Mouse (Mus musculus) layer of hippocampus, adult 9-11 months (tissue): ENCODE results near the gene Tex2.

Source experiments
- DNase-seq: peaks from one replicate; pipeline ENCODE4 v3.0.0; 2022

Gene Tex2

DNA sequence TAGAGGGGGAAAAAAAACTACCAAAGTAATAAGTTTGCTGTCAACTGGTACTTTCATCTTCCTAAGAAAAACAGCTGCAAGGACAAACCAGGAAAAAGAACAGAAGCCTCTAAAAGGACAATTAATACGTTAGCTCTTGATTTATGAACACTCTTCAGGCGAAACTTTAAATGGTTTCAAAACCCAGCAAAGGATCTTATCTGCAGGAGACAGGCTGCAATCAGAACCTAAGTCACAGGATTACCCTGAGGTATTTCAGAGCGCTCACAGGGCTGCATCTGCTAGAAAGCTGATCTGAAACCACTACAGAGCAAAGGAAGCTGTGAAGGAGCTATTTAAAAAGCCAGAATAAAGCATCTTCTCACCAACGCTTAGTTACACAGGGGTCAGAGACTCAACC, 131.6 kb downstream of the Tex2 start:
- no peak for DNase-seq

DNA sequence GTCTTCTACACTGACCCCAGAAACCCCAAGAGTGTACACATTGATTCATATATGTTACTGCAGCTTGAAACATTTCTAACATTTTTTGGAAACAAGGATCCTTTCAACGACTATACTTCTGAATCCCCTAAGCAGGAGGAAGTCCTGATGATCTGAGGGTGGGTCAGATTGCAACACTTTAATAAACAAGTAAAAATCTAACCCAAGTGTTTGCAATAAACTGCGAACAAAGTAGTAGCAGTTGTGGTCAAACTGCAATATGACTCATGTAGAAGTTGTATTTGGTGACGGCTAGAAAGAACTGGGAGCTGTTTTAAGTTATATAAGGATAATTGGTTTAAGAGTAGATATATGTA, 132.7 kb downstream of the Tex2 start:
- DNase-seq, result no peak

DNA sequence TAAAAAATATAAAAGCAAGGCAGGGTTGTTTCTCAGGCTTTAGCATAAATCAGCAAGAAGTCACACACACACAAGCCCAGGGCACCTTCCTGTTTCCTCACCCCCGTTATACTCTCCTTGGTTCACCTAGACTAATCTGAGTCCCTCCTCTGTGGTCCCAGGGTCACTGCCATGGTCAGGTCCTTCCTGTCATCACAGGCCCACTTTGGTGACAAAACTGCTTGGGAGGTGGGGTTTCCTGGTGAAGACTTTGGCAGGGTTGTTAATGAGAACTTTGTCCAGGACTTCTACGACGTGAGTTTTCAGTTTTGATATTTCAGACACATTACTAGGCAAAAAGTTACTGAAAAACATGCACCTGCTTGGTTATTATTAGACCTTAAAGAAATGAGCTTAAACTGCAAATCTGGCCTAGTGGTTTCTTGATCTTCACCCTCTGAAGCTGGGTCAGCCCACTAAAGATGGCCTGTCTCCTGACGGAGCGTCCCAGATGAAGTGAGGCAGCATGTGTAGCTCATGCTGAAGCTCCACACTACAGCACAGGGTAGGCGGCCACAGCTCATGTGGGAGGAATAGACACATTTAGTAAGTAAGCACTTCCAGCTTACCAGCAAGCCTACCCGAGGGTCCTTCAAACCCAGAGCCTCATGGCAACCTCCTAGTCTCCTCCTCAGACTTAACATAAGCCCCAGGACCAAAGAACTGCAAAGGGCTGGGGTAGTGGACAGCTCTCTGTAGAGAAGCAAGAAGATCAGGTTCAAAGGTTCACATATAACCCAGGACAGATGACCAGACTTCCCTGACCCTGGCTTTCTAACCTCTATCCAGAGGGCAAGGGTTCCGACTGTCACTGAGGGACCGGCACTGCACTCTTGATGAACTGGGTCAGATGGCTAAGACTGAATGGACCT, 133.3 kb downstream of the Tex2 start:
- DNase-seq, result no peak

DNA sequence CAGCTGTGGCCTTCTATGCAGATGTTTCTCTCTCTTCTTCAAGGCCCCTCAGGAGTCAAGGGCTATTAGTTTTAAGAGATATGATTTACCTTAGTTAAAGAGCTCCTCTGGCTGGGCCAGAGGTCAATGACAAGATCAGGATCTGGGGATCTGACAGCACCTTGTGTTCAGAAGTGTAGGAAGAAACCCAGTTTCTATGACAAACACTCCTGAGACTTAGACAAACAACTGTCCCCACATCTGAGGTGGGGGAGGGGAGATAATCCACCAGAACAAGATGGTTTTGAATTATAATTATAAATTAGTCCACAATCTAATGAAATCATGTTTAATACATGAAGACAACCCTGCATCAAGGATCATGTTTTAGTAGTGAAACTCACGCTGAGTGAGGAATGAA, 134.5 kb downstream of the Tex2 start:
- no peak for DNase-seq

DNA sequence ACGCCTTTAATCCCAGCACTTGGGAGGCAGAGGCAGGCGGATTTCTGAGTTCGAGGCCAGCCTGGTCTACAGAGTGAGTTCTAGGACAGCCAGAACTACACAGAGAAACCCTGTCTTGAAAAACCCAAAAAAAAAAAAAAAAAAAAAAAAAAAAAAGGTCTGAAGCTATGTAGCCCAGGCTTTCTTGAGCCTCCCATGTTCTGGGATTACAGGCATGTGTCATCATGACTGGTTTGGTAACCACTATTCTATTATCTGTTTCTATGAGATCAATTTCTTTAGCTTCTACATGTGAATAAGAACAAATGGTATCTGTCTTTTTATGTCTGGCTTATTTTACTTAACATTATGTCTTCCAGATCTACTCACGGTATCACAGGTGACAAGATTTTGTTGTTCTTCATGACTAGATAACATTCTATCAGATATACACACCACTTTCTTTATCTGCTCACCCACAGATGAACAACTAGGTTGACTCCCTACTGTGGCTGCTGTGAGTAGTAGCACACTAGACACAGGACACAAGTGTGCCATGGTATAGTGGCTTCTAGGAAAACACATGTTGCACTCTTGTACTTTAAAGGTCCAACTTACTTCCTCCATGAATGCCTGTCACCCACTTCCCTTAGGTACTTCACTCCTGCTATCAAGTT, 135.6 kb downstream of the Tex2 start:
- no peak for DNase-seq

DNA sequence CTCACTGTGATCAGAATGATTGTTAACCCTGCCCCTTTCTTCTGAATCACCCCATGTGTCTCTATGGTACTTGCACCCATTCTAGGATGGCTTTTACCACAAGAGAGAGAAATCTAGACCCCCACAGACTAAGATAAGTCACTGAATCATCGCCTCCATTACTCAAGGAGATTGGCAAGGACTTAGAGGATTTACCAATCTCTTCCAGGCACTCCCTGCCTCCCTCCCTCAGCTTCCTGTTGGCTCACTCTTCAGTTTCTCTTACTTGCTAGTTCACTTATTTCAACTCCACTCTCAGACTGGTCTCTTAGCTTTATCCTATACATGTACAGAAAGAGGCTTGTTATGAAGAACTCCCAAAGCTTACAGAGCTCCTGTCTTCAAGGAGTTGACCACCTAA, 137.9 kb downstream of the Tex2 start:
- no peak for DNase-seq

DNA sequence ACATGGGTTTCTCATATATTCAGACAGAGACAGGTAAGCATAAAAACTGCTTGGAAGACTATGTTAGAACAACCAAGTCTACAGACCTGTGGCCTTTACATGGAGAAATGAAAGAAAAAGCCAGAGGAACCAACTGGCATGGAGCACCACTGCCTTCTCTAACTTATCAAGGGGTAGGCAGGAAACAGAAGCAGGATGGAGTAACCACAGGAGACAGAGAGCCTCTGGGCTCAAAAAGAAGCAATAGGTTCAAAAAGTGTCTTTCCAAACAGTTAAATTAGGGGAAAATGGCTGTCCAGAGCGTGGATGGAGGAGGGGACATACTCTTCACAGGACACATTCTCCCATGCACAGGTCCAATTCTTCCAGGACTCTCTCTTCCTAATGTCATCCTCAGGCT, 141.6 kb downstream of the Tex2 start:
- no peak for DNase-seq

DNA sequence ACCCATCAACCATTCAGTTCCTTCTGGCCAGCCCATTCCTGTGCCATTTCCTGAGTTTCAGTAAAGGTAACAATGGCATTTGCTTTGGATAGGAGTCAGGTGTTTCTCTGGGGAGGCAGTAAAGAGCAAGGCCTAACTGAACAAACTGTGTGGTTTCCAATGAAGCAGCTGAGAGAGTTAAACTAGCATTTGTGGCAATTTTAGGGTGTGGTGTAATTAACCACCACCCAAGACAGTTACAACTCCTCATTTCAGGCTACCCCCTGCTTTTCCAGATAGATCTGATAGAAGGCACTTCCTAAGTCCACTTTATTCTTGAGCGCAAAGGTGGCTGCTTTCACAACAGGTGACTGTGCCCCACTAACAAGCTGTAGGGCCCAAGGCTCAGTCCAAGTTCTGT, 144.7 kb downstream of the Tex2 start:
- no peak for DNase-seq

DNA sequence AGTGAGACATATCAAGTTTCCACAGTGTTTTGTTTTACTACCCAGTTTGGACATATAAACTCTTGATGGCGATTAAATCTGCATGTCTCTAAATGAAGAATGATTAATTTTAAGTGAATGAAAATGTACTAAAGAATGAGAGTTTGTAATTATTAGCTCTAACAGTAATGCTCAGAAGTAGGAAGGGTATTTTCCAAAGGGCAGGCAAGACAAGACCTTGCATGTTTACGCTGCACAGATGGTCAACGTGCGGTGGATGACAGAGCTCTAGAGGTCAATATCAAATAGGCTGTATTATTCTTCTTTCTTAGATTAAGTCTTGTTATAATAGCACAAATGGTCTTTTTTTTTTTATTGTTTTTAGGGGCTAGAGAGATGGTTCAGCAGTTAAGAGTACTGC, 147.3 kb downstream of the Tex2 start:
- DNase-seq, result no peak

DNA sequence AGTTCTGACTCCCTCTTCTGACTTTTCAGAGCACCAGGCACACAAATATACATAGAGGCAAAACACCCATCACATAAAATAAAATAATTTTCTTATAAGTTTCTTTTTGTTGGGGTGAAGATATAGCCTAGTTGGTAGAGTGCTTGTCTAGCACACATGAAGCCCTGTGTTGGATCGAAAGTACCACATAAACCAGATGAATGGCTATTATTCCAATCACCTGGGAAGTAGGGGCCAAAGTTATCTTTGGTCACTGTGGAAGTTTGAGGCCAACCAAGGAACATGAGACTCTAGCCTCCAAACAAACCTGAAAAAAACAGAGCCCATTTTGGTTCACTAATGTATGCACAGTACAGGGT, 147.7 kb downstream of the Tex2 start:
- DNase-seq, result no peak

DNA sequence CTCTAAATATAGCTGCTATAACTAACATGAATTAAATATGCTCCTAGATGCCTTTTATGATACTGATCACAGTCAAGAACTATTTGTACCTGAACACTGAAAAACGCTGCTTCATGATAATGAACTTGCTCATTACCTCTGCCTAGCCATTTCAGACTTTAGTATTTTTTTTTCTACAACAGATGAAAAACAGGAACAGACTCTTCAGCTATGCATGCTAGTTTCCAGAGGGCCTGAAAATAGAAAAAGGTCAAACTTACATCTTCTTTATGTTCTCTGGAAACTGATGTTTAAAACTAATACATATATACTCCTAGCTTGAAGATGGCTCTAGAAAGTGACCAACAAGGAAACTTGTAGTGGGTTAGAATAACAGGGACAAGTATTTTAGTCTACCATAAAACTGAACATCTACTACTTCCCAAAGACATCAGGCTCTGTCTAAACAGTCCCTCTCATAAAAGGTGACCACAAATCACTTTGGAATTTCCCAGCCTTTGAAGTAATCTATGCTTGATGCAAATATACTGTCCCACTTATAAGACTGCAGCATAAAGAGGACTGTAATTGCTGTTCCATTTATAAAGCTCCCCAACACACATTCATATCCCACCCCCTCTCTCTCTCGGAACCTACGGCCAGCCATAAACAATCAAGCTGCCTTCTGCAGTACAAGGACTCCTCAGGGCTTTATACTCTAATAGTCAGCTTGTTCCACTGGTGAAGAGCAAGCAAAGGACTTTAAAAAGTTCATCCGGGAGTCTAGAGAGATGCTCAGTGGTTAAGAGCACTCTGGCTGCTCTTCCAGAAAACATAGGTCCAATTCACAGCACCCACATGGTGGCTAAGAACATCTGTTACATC, 148.3 kb downstream of the Tex2 start:
- DNase-seq, result no peak

DNA sequence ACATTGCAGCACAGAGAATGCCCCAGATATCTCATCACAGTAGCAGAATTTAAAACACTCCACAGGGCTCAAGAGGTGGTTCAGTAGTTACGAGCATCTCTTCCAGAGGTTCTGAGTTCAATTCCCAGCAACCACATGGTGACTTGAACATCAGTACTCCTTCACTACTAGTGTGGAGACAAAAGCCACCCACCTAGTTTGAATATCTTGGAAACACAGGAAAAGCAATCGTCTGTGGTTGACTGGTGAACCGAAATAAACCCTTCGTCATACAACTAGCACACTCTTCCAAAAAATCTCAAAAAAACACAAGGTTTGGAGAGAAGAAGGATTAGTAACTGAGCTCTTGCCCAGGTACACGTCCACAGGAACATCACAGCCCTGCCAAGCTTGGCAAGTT, 149.4 kb downstream of the Tex2 start:
- no peak for DNase-seq

DNA sequence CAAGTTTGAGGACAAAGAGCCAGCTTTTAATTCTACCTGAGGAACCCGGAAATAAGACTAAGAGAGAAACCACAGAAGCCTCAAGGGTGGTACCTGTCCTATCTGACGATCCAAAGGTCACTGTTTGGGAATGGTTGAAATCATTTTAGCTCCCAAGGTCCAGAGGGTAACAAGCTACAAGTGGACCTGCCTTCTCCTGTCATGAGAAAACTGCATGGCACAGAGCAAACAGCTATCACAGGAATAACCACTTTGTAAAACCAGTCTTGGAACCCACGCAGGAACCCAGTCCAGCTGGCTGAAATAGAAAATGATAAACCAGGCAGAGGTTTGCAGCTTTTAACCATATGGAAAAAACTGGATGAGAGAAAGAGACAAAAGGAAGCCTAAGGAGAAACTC, 150.9 kb downstream of the Tex2 start:
- DNase-seq, result no peak

DNA sequence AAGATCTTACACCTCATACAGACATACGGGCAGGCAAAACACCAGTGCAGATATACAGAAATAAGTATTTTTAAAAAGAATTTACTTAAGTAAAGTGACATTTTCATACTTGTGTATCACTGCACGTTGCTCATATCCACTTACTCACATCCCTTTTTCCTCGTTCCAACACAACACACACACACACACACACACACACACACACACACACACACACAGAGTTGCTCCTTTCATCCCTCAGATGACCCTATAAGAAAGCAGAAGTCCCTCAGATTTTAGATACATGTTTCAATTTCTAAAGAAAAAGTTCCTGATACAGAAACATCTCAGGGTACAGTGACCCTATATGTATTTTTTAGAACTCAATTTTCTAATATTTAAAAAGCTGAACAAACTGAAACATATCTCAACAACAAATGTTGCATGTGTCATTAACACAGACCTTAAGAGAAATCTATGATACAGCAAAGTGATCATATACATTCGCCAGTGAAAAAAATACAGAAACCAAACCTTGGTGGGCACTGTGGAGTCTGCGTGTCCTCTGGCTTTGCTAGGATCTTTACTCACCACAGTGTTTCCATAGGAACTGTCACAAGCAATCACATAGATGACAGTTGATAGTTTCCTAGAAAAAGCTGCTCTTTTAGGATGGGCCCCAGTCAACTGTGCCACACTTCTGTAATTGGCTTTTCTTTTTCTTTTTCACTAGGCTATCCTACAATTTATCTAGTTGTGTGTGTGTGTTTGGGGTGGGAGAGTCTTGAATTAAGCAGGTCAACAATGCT, 151.9 kb downstream of the Tex2 start:
- DNase-seq, result no peak

DNA sequence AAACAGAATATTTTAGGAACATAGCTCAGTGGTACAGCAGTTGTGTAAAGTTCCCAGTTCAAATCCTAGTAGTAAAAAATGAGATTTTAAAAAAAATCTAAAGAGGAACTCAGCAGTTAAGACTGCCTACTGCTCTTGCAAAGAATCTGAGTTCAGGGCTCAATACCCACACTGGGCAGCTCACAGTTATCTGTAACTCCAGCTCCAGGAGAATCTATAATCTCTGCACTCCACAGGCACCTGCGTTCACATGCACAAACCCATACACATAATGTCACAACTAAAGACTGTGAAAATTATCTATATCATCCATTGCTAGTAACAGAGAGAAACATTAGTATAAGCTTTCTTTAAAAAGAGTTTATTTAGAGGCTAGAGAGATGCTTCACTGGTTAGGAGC, 152.6 kb downstream of the Tex2 start:
- DNase-seq, result no peak

DNA sequence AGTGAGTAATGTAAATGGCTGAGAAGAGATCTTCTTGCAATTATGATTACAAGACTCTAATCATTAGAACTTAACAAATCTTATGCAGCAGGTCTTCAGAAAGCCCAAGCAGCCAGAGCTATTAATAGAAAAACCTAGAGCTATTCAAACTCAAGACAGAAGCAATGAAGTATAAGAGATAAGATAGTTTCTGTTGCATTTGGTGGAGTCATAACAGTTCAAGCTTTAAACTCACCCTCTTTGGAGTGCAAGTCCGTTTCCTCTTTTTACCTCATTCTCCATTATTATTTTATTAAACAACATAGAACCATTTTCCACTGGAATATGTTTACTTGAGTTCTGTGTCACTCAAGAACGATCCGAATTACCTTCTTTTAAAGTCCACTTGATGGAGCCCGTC, 154.7 kb downstream of the Tex2 start:
- no peak for DNase-seq
